Mouse (Mus musculus) kidney, adult 2 months (tissue): ENCODE data around the gene Kif1b. TPM values are rescaled to one million over a fixed set of nuclear protein-coding genes. Genes with fewer than 3 reads are reported as not detected.
"Not testable (repeated sequence)": the region's sequence is repeated elsewhere in the genome, so short reads cannot be mapped to it uniquely, and the experiment has no call there.

Experiments
- DNase-seq: peaks from one replicate; pipeline ENCODE4 v3.0.0; 2021
- H3K27ac ChIP-seq: fragments of 200-500 bp; 2 replicates; pipeline ENCODE4 v1.5.1; 2012; ENCODE audit warnings: low read depth, low read length, control low read depth, inconsistent platforms; ENCODE audit not compliant: insufficient read depth
- H3K27me3 ChIP-seq: fragments of 200-500 bp; replicated peaks from 2 replicates; pipeline ENCODE4 v1.6.1; 2012; ENCODE audit warnings: mild to moderate bottlenecking, moderate library complexity, low read length, inconsistent platforms; ENCODE audit not compliant: control insufficient read depth, insufficient read depth
- H3K36me3 ChIP-seq: fragments of 200-500 bp; 2 replicates; pipeline ENCODE4 v1.6.1; 2012; ENCODE audit warnings: mild to moderate bottlenecking, moderate library complexity, low read length, inconsistent platforms; ENCODE audit not compliant: control insufficient read depth, insufficient read depth
- H3K4me1 ChIP-seq: fragments of 200-500 bp; 2 replicates; pipeline ENCODE4 v1.6.1; 2011; ENCODE audit warnings: low read length; ENCODE audit not compliant: control insufficient read depth, insufficient read depth
- H3K4me3 ChIP-seq: fragments of 200-500 bp; 2 replicates; pipeline ENCODE4 v1.5.1; 2011; ENCODE audit warnings: mild to moderate bottlenecking, low read depth, low read length, control low read depth; ENCODE audit not compliant: insufficient read depth
- CTCF ChIP-seq: fragments of 200-500 bp; conservative IDR thresholded peaks from 2 replicates; pipeline ENCODE4 v1.5.1; 2011; ENCODE audit warnings: low read depth, mild to moderate bottlenecking, control low read depth, low read length, moderate library complexity, mixed read lengths; ENCODE audit not compliant: insufficient read depth, insufficient read length
- POLR2A ChIP-seq: fragments of 200-500 bp; IDR thresholded peaks from one replicate; pipeline ENCODE4 v1.6.1; 2011; ENCODE audit warnings: low read depth, low read length, control low read depth
- WGBS: fragments of 180-500 bp; shearing (Covaris S2); methylation state at CpG from one replicate; pipeline ENCODE4 v1.1.7; 2018; 5-methylcytosine and 5-hydroxymethylcytosine counted together
- polyA plus RNA-seq: library from polyadenylated mRNA; depleted of rRNA; stranded (reverse); fragments of >200 nt; gene quantifications from 2 replicates; pipeline ENCODE4 v1.2.3, GENCODE M21; 2012

Gene Kif1b
- polyA plus RNA-seq, 1 experiment: 31.1 TPM

- Histone ChIP-seq H3K27me3 (no peaks in the 10 kb centered on the region), H3K4me3 (no peak overlapping the region), H3K4me1 (no peaks in the 10 kb centered on the region), H3K36me3 (peaks cover 9% of the 10 kb centered on the region), H3K27ac (no peak overlapping the region)
- DNase-seq: no peak
- TF ChIP-seq POLR2A (no peak), CTCF (no peak)
- WGBS: 69% methylated on average over 3 of the region's 3 CpGs
Observed at GRCm38 (mm10) chr4:149226311-149226710, 81.2 kb downstream of the Kif1b start.

GRCm38 (mm10) chr4:149223453-149223852 lies 84.0 kb downstream of the Kif1b start:
- Histone ChIP-seq H3K4me3 (no peak overlapping the region), H3K4me1 (no peaks in the 10 kb centered on the region), H3K27ac (no peak overlapping the region), H3K36me3 (peaks cover 9% of the 10 kb centered on the region), H3K27me3 (no peaks in the 10 kb centered on the region)
- 96% methylated on average over 3 of the region's 3 CpGs for WGBS
- DNase-seq: no peak
- TF ChIP-seq POLR2A (no peak), CTCF (no peak)

- H3K27ac ChIP-seq: no peak overlapping the region
- no peaks in the 10 kb centered on the region for H3K4me1 ChIP-seq
- H3K36me3 ChIP-seq: peaks cover 9% of the 10 kb centered on the region
- no peak overlapping the region for H3K4me3 ChIP-seq
- TF ChIP-seq POLR2A (no peak), CTCF (no peak)
- WGBS: 78% methylated on average over 17 of the region's 17 CpGs
- no peaks in the 10 kb centered on the region for H3K27me3 ChIP-seq
- no peak for DNase-seq
Observed at GRCm38 (mm10) chr4:149220481-149220880, 87.0 kb downstream of the Kif1b start.

- WGBS: 37% methylated on average over 5 of the region's 5 CpGs
- Histone ChIP-seq H3K4me3 (no peak overlapping the region), H3K27ac (no peak overlapping the region), H3K36me3 (peaks cover 9% of the 10 kb centered on the region), H3K4me1 (no peaks in the 10 kb centered on the region), H3K27me3 (no peaks in the 10 kb centered on the region)
- no peak for DNase-seq
- no peak for TF ChIP-seq POLR2A
- no peak for TF ChIP-seq CTCF
Observed at GRCm38 (mm10) chr4:149220042-149220473, 87.4 kb downstream of the Kif1b start.

GRCm38 (mm10) chr4:149219401-149220041 lies 88.0 kb downstream of the Kif1b start:
- peaks cover 9% of the 10 kb centered on the region for H3K36me3 ChIP-seq
- no peak overlapping the region for H3K27ac ChIP-seq
- WGBS: 79% methylated on average over 12 of the region's 12 CpGs
- DNase-seq: no peak
- no peak overlapping the region for H3K4me3 ChIP-seq
- H3K4me1 ChIP-seq: no peaks in the 10 kb centered on the region
- H3K27me3 ChIP-seq: no peaks in the 10 kb centered on the region
- TF ChIP-seq POLR2A (no peak), CTCF (no peak)

GRCm38 (mm10) chr4:149218476-149218875 lies 89.0 kb downstream of the Kif1b start:
- Histone ChIP-seq H3K36me3 (peaks cover 8% of the 10 kb centered on the region), H3K4me1 (no peaks in the 10 kb centered on the region), H3K27ac (no peak overlapping the region), H3K4me3 (no peak overlapping the region), H3K27me3 (no peaks in the 10 kb centered on the region)
- TF ChIP-seq CTCF: no peak
- no peak for TF ChIP-seq POLR2A
- WGBS: 96% methylated on average over 5 of the region's 5 CpGs
- DNase-seq: no peak

GRCm38 (mm10) chr4:149215982-149216381 lies 91.5 kb downstream of the Kif1b start:
- H3K4me1 ChIP-seq: no peaks in the 10 kb centered on the region
- no peak for DNase-seq
- no peaks in the 10 kb centered on the region for H3K27me3 ChIP-seq
- H3K36me3 ChIP-seq: peaks cover 7% of the 10 kb centered on the region
- no peak overlapping the region for H3K27ac ChIP-seq
- TF ChIP-seq CTCF (no peak), POLR2A (no peak)
- no peak overlapping the region for H3K4me3 ChIP-seq
- WGBS: 89% methylated on average over 9 of the region's 9 CpGs

- DNase-seq: no peak
- 49% methylated on average over 2 of the region's 2 CpGs for WGBS
Observed at GRCm38 (mm10) chr4:149215397-149215796, 92.1 kb downstream of the Kif1b start.

GRCm38 (mm10) chr4:149214468-149214867 lies 93.0 kb downstream of the Kif1b start:
- H3K27me3 ChIP-seq, H3K4me1 ChIP-seq, H3K27ac ChIP-seq, H3K4me3 ChIP-seq, DNase-seq, H3K36me3 ChIP-seq: not testable (repeated sequence)
- 98% methylated on average over 2 of the region's 2 CpGs for WGBS

More at GRCm38 (mm10) chr4:149215397-149215796, 92.1 kb downstream of the Kif1b start:
- Histone ChIP-seq H3K4me1 (no peaks in the 10 kb centered on the region), H3K4me3 (no peak overlapping the region), H3K27ac (no peak overlapping the region), H3K27me3 (no peaks in the 10 kb centered on the region), H3K36me3 (peaks cover 7% of the 10 kb centered on the region)
- TF ChIP-seq POLR2A (no peak), CTCF (no peak)
